Mouse (Mus musculus) intestine, embryonic 16.5 days (tissue): ENCODE data around the gene Cxcr2. TPM values are rescaled to one million over a fixed set of nuclear protein-coding genes. Genes with fewer than 3 reads are reported as not detected.
"Not testable (repeated sequence)": the region's sequence is repeated elsewhere in the genome, so short reads cannot be mapped to it uniquely, and the experiment has no call there.

Experiments used
- ATAC-seq: fragments of 200-750 bp; cut with Nextera tagmentation; 2 replicates; pipeline ENCODE4 v1.8.0; 2017; ENCODE audit warnings: moderate TSS enrichment, moderate library complexity
- H3K27ac ChIP-seq: fragments of 300-500 bp; sonication (generic); 2 replicates; pipeline ENCODE4 v1.5.1; 2014; ENCODE audit warnings: mild to moderate bottlenecking, low read length
- H3K27me3 ChIP-seq: fragments of 300-500 bp; sonication (generic); replicated peaks from 2 replicates; pipeline ENCODE4 v1.6.1; 2014; ENCODE audit warnings: low read length, control low read depth, mixed read lengths; ENCODE audit not compliant: control insufficient read depth, insufficient read depth
- H3K36me3 ChIP-seq: fragments of 300-500 bp; sonication (generic); 2 replicates; pipeline ENCODE4 v1.6.1; 2014; ENCODE audit warnings: low read length, control low read depth; ENCODE audit not compliant: control insufficient read depth, insufficient read depth
- H3K4me1 ChIP-seq: fragments of 300-500 bp; sonication (generic); 2 replicates; pipeline ENCODE4 v1.6.1; 2014; ENCODE audit warnings: low read length, control low read depth, mixed read lengths; ENCODE audit not compliant: control insufficient read depth, insufficient read depth
- H3K4me2 ChIP-seq: fragments of 300-500 bp; sonication (generic); 2 replicates; pipeline ENCODE4 v1.6.1; 2014; ENCODE audit warnings: low read depth, low read length, control low read depth
- H3K4me3 ChIP-seq: fragments of 300-500 bp; sonication (generic); 2 replicates; pipeline ENCODE4 v1.5.1; 2014; ENCODE audit warnings: mild to moderate bottlenecking, low read length
- H3K9ac ChIP-seq: fragments of 300-500 bp; sonication (generic); 2 replicates; pipeline ENCODE4 v1.6.1; 2014; ENCODE audit warnings: low read depth, low read length
- H3K9me3 ChIP-seq: fragments of 300-500 bp; sonication (generic); 2 replicates; pipeline ENCODE4 v1.6.1; 2016; ENCODE audit warnings: low read length, control low read depth; ENCODE audit not compliant: control insufficient read depth
- WGBS: fragments of 180-500 bp; shearing (Covaris S2); extraction: QIAGEN DNeasy Blood & Tissue Kit; methylation state at CpG from one replicate; pipeline ENCODE4 v1.1.7; 2014; 5-methylcytosine and 5-hydroxymethylcytosine counted together
- polyA plus RNA-seq: library from polyadenylated mRNA; unstranded; fragments of >200 nt; fragmentation: Nextera tagmentation; extraction: Ambion mirVana; gene quantifications from 2 replicates; pipeline ENCODE4 v1.2.1, GENCODE M21; 2015

The Cxcr2 gene
- polyA plus RNA-seq, 1 experiment from 2014 or later: 0.22 TPM

DNA sequence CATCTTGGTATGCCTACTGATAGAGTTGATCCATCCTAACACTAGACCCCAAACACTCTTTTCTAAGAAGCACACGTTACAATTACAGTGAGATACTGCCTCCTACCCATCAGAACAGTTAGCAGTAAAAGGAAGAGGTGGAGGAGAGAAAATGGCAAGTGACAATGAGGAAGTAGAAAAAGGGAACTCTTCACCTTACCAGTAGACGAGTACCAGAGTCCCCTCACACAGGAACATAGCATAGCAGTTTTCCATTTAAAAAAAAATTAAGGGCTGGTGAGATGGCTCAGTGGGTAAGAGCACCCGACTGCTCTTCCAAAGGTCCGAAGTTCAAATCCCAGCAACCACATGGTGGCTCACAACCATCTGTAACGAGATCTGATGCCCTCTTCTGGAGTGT lies 5.8 kb downstream of the Cxcr2 start:
- not testable (repeated sequence) for H3K9ac ChIP-seq, H3K36me3 ChIP-seq, H3K27ac ChIP-seq, H3K4me2 ChIP-seq, H3K4me3 ChIP-seq, H3K4me1 ChIP-seq, H3K9me3 ChIP-seq, ATAC-seq, H3K27me3 ChIP-seq
- WGBS: 80% methylated on average over 4 of the region's 5 CpGs

- Histone ChIP-seq H3K36me3 (no peaks in the 10 kb centered on the region), H3K27me3 (no peaks in the 10 kb centered on the region), H3K4me1 (no peaks in the 10 kb centered on the region), H3K9me3 (no peaks in the 10 kb centered on the region), H3K9ac (no peak overlapping the region), H3K27ac (no peak overlapping the region), H3K4me2 (no peak overlapping the region), H3K4me3 (no peak overlapping the region)
- WGBS: 66% methylated on average over 2 of the region's 2 CpGs
- ATAC-seq: no peak
Measured at GRCm38 (mm10) chr1:74160036-74160435, 6.2 kb downstream of the Cxcr2 start.

GRCm38 (mm10) chr1:74167136-74167535 lies 13.3 kb downstream of the Cxcr2 start:
- H3K4me2 ChIP-seq: no peak overlapping the region
- no peak overlapping the region for H3K9ac ChIP-seq
- no peak overlapping the region for H3K27ac ChIP-seq
- no peaks in the 10 kb centered on the region for H3K9me3 ChIP-seq
- H3K4me1 ChIP-seq: no peaks in the 10 kb centered on the region
- H3K27me3 ChIP-seq: no peaks in the 10 kb centered on the region
- ATAC-seq: no peak
- no peaks in the 10 kb centered on the region for H3K36me3 ChIP-seq
- 82% methylated on average over 5 of the region's 5 CpGs for WGBS
- H3K4me3 ChIP-seq: no peak overlapping the region

DNA sequence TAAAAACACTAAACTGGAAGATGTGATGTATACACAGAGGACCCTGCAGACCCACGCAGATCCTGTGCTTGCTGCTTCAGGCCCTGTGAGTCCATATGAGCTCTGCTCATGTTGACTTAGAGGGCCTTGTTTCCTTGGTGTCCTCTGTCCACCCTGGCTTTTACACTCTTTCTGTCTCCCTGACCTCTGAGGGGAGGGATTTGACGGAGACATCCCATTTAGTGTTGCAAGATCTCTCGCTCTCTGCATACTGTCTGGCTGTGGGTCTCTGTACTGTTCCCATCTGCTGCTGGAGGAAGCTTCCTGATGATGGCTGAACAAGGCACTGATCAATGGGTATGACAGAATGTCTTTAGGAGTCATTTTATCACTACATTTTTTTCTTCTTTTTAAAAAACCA lies 15.9 kb downstream of the Cxcr2 start:
- Histone ChIP-seq H3K9ac (no peak overlapping the region), H3K36me3 (no peaks in the 10 kb centered on the region), H3K9me3 (no peaks in the 10 kb centered on the region), H3K4me2 (no peak overlapping the region), H3K4me3 (no peak overlapping the region), H3K4me1 (no peaks in the 10 kb centered on the region), H3K27ac (no peak overlapping the region), H3K27me3 (no peaks in the 10 kb centered on the region)
- no peak for ATAC-seq
- WGBS: 85% methylated on average over 3 of the region's 3 CpGs

- no peak overlapping the region for H3K9ac ChIP-seq
- WGBS: 80% methylated on average over 3 of the region's 3 CpGs
Measured at GRCm38 (mm10) chr1:74172722-74173121, 18.9 kb downstream of the Cxcr2 start.

DNA sequence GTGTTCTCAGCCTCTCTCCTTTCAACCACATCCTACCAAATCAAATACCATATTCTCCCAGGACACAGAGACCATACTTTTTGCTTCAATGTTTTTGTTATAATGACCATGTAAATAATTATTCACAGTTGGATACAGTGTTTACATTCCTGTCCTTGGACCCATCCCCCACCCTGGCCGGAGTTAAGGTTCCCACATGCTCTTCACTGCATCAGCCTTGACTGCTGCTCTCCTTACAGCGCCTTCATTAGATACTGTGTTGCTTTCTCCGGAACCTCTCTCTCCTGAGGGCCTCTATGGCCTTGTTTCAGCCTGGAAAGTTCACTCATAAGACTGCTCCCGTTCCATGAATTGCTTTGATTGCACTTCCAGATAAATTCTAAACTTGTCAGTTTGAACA lies 21.9 kb downstream of the Cxcr2 start:
- H3K4me2 ChIP-seq: no peak overlapping the region
- no peak overlapping the region for H3K9ac ChIP-seq
- WGBS: 42% methylated on average over 4 of the region's 4 CpGs
- H3K36me3 ChIP-seq: no peaks in the 10 kb centered on the region
- H3K4me1 ChIP-seq: peaks cover 3% of the 10 kb centered on the region; the same call in 1 of the 2 replicates
- H3K4me3 ChIP-seq: no peak overlapping the region
- H3K27me3 ChIP-seq: no peaks in the 10 kb centered on the region
- H3K27ac ChIP-seq: no peak overlapping the region
- H3K9me3 ChIP-seq: no peaks in the 10 kb centered on the region
- ATAC-seq: no peak

More at GRCm38 (mm10) chr1:74172722-74173121, 18.9 kb downstream of the Cxcr2 start:
- peaks cover 3% of the 10 kb centered on the region; the same call in 1 of the 2 replicates for H3K4me1 ChIP-seq
- no peak overlapping the region for H3K4me2 ChIP-seq
- no peak for ATAC-seq
- H3K9me3 ChIP-seq: no peaks in the 10 kb centered on the region
- H3K4me3 ChIP-seq: no peak overlapping the region
- no peaks in the 10 kb centered on the region for H3K36me3 ChIP-seq
- no peaks in the 10 kb centered on the region for H3K27me3 ChIP-seq
- H3K27ac ChIP-seq: no peak overlapping the region

GRCm38 (mm10) chr1:74178618-74179017 lies 24.8 kb downstream of the Cxcr2 start:
- H3K4me3 ChIP-seq: no peak overlapping the region
- no peak for ATAC-seq
- peaks cover 7% of the 10 kb centered on the region for H3K4me1 ChIP-seq
- H3K4me2 ChIP-seq: no peak overlapping the region
- H3K9ac ChIP-seq: no peak overlapping the region
- H3K27me3 ChIP-seq: no peaks in the 10 kb centered on the region
- H3K9me3 ChIP-seq: no peaks in the 10 kb centered on the region
- 70% methylated on average over 3 of the region's 3 CpGs for WGBS
- H3K36me3 ChIP-seq: no peaks in the 10 kb centered on the region
- H3K27ac ChIP-seq: no peak overlapping the region

DNA sequence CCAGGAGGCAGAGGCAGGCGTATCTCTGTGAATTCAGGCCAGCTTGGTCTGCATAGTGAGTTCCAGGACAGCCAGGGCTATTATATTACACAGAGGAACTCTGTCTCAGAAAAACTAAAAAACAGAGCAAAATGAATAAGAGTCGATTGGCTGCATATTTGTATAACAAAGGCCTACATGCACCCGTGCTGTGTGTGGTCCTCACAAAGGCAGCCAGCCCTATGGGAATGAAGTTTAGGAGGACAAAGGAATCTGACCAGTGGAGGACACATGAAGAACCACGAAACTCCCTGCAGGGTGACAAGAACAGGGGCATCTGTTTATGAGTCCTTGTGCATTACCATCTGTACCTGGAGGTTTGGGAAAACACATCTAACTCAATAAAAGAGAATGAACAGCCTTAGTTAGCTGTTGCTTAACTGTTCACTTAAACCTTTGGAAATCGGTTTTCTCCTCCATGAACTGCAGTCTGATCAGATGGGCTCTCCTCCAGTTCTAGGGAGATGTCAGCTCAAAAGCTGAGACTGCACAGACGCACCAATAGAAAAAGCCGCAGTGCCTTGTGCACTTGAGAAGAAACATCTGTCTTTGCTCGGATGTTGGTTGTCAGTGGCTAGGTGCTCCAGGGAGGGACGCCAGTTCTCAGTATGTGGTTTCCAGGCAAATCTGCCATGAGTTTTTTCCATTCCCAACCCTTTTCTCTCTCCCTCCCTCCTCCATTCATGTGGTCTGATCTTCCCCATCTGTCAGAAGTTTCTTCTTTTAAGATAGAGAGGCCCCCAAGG lies 26.0 kb downstream of the Cxcr2 start:
- H3K36me3 ChIP-seq: no peaks in the 10 kb centered on the region
- H3K9ac ChIP-seq: no peak overlapping the region
- no peaks in the 10 kb centered on the region for H3K27me3 ChIP-seq
- peak overlapping the region; percentile 10; the same call in 1 of the 2 replicates for H3K27ac ChIP-seq
- WGBS: 46% methylated on average over 9 of the region's 9 CpGs
- H3K9me3 ChIP-seq: no peaks in the 10 kb centered on the region
- H3K4me3 ChIP-seq: no peak overlapping the region
- ATAC-seq: peak; percentile 63; the same call in 1 of the 2 replicates
- H3K4me2 ChIP-seq: no peak overlapping the region
- peaks cover 7% of the 10 kb centered on the region for H3K4me1 ChIP-seq

- ATAC-seq: peak; percentile 58
- Histone ChIP-seq H3K4me2 (no peak overlapping the region), H3K36me3 (no peaks in the 10 kb centered on the region), H3K9ac (no peak overlapping the region), H3K27me3 (no peaks in the 10 kb centered on the region), H3K27ac (no peak overlapping the region), H3K9me3 (no peaks in the 10 kb centered on the region), H3K4me3 (no peak overlapping the region), H3K4me1 (peaks cover 3% of the 10 kb centered on the region; the same call in 1 of the 2 replicates)
- WGBS: 47% methylated on average over 2 of the region's 2 CpGs
Measured at GRCm38 (mm10) chr1:74181462-74181861, 27.7 kb downstream of the Cxcr2 start.
